ENCODE assay signal across 8 mouse cellular contexts in genomic region chr13:9199465-9199844, GRCm38 (mm10).
DNase-seq lines count a peak whose midpoint lies in the region; ATAC-seq and TF ChIP-seq lines count a peak whose summit lies in the region.

No protein-coding gene starts in this region.

- TF ChIP-seq POLR2A in heart, adult 2 months (IDR thresholded peaks at IDR 0.05; ENCODE audit: insufficient read depth, low read depth, low read length), result no peak

- H3K27ac ChIP-seq in heart, adult 2 months, result no peak overlapping the region
- H3K27ac ChIP-seq in neural tube, embryonic 11.5 days (ENCODE audit: low read depth, low read length), result no peak overlapping the region
- no peak overlapping the region for H3K27ac ChIP-seq in liver, embryonic 13.5 days
- H3K27ac ChIP-seq in stomach, embryonic 16.5 days (ENCODE audit: low read length), result no peak overlapping the region

- TF ChIP-seq EP300 in heart, adult 2 months (IDR thresholded peaks at IDR 0.05; ENCODE audit: insufficient read depth, low read depth, low read length), result no peak

- no peaks in the 10 kb centered on the region for H3K36me3 ChIP-seq in heart, adult 2 months (ENCODE audit: control insufficient read depth, insufficient read depth, low read length)
- no peaks in the 10 kb centered on the region for H3K36me3 ChIP-seq in neural tube, embryonic 11.5 days (ENCODE audit: control insufficient read depth, insufficient read depth, low read length)
- no peaks in the 10 kb centered on the region for H3K36me3 ChIP-seq in liver, embryonic 13.5 days
- no peaks in the 10 kb centered on the region for H3K36me3 ChIP-seq in stomach, embryonic 16.5 days (ENCODE audit: control insufficient read depth, insufficient read depth, low read length)

- H3K9ac ChIP-seq in heart, adult 2 months (ENCODE audit: low read depth, low read length), result no peak overlapping the region
- H3K9ac ChIP-seq in neural tube, embryonic 11.5 days (ENCODE audit: low read length), result no peak overlapping the region
- no peak overlapping the region for H3K9ac ChIP-seq in liver, embryonic 13.5 days
- 0 out of 2 replicates have a peak overlapping the region, but pooled peaks have one; percentile 5 for H3K9ac ChIP-seq in stomach, embryonic 16.5 days (ENCODE audit: low read length)

- H3K79me2 ChIP-seq in heart, adult 2 months (replicated peaks; ENCODE audit: control insufficient read depth, insufficient read depth, low read length), result no peaks in the 10 kb centered on the region

- no peaks in the 10 kb centered on the region for H3K9me3 ChIP-seq in neural tube, embryonic 11.5 days (ENCODE audit: control insufficient read depth, low read length)
- H3K9me3 ChIP-seq in liver, embryonic 13.5 days (replicated peaks), result no peaks in the 10 kb centered on the region
- no peaks in the 10 kb centered on the region for H3K9me3 ChIP-seq in stomach, embryonic 16.5 days (replicated peaks; ENCODE audit: control insufficient read depth, low read length)

- TF ChIP-seq CTCF in heart, adult 2 months (IDR thresholded peaks at IDR 0.05), result no peak

- intact Hi-C loops in heart, adult 2 months (cut with DNase I), result no loop called here

- peak overlapping the region; percentile 25; the same call in 1 of the 2 replicates for H3K4me2 ChIP-seq in neural tube, embryonic 11.5 days (ENCODE audit: low read depth)
- H3K4me2 ChIP-seq in liver, embryonic 13.5 days, result peak overlapping the region; percentile 45; the same call in 1 of the 2 replicates
- peak overlapping the region; percentile 37 for H3K4me2 ChIP-seq in stomach, embryonic 16.5 days (ENCODE audit: low read depth, low read length)

- H3K4me1 ChIP-seq in heart, adult 2 months (ENCODE audit: control insufficient read depth, insufficient read depth, low read length), result peaks cover 2% of the 10 kb centered on the region
- no peaks in the 10 kb centered on the region for H3K4me1 ChIP-seq in neural tube, embryonic 11.5 days (ENCODE audit: control insufficient read depth, insufficient read depth, low read length)
- peaks cover 10% of the 10 kb centered on the region for H3K4me1 ChIP-seq in liver, embryonic 13.5 days (replicated peaks)
- H3K4me1 ChIP-seq in stomach, embryonic 16.5 days (ENCODE audit: control insufficient read depth, insufficient read depth, low read length), result no peaks in the 10 kb centered on the region; the same call in 1 of the 2 replicates

- no peaks in the 10 kb centered on the region for H3K27me3 ChIP-seq in heart, adult 2 months (ENCODE audit: control insufficient read depth, insufficient read depth, low read length)
- H3K27me3 ChIP-seq in neural tube, embryonic 11.5 days (ENCODE audit: control insufficient read depth, insufficient read depth, low read length), result no peaks in the 10 kb centered on the region
- no peaks in the 10 kb centered on the region for H3K27me3 ChIP-seq in liver, embryonic 13.5 days
- H3K27me3 ChIP-seq in stomach, embryonic 16.5 days (ENCODE audit: control insufficient read depth, insufficient read depth, low read length), result no peaks in the 10 kb centered on the region

- 0 out of 2 replicates have a peak, but pooled peaks have one; percentile 38 for ATAC-seq in neural tube, embryonic 11.5 days (ENCODE audit: insufficient read depth, low FRiP score, low TSS enrichment)
- peak; percentile 15; the same call in 1 of the 2 replicates for ATAC-seq in liver, embryonic 13.5 days (ENCODE audit: low read depth)
- peak; percentile 44; the same call in 1 of the 2 replicates for ATAC-seq in stomach, embryonic 16.5 days (ENCODE audit: insufficient read depth, low FRiP score)

- peak; percentile 68 for DNase-seq in heart, adult 11 months
- no peak for DNase-seq in heart, adult 2 months
- no peak for DNase-seq in neural tube, embryonic 11.5 days (ENCODE audit: low spot score)
- DNase-seq in neural tube, embryonic 10.5 days (ENCODE audit: extremely low spot score, low spot score), result no peak
- no peak for DNase-seq in liver, embryonic 13.5 days
- DNase-seq in spleen, adult 18-20 months, result no peak
- DNase-seq in thymus, postnatal 10 days (ENCODE audit: low spot score in 2 of 2), result no peak

- 43% methylated on average over 2 of the region's 2 CpGs for WGBS in heart, adult 2 months
- 39% methylated on average over 2 of the region's 2 CpGs for WGBS in neural tube, embryonic 11.5 days
- WGBS in liver, embryonic 13.5 days (ENCODE audit: insufficient replicate concordance), result 29% methylated on average over 2 of the region's 2 CpGs
- 20% methylated on average over 2 of the region's 2 CpGs for WGBS in stomach, embryonic 16.5 days

- no peak overlapping the region for H3K4me3 ChIP-seq in heart, adult 2 months
- H3K4me3 ChIP-seq in neural tube, embryonic 11.5 days (ENCODE audit: low read depth, low read length), result no peak overlapping the region
- no peak overlapping the region for H3K4me3 ChIP-seq in liver, embryonic 13.5 days (replicated peaks)
- H3K4me3 ChIP-seq in stomach, embryonic 16.5 days (replicated peaks; ENCODE audit: low read length), result peak overlapping the region; percentile 20; the same call in 1 of the 2 replicates
